In genomic region chr7:34722551-34723230, GRCm38 (mm10) we compare ENCODE assay signal across 13 mouse cellular contexts.
DNase-seq lines count a peak whose midpoint lies in the region; ATAC-seq and TF ChIP-seq lines count a peak whose summit lies in the region.
"Had no signal": no experiment of that assay in that cellular context is flagged by ENCODE, and none has a peak within 500 bp of the region (broad histone marks: within the 10 kb centered on the region; RNA-seq: fewer than 3 reads in every experiment).

No protein-coding gene starts in this region.

- H3K27me3 ChIP-seq in forebrain, embryonic 12.5 days, result no peaks in the 10 kb centered on the region
- H3K27me3 ChIP-seq in forebrain, embryonic 16.5 days (replicated peaks; ENCODE audit: control insufficient read depth, insufficient read depth, low read length), result no peaks in the 10 kb centered on the region
- H3K27me3 ChIP-seq: liver, embryonic 13.5 days had no signal

- no peaks in the 10 kb centered on the region for H3K36me3 ChIP-seq in forebrain, embryonic 12.5 days (replicated peaks)
- H3K36me3 ChIP-seq in forebrain, embryonic 16.5 days (ENCODE audit: control insufficient read depth, insufficient read depth), result no peaks in the 10 kb centered on the region
- H3K36me3 ChIP-seq: heart, embryonic 15.5 days; liver, embryonic 13.5 days had no signal

- 62% methylated on average over 11 of the region's 11 CpGs for WGBS in forebrain, embryonic 12.5 days
- WGBS in forebrain, embryonic 16.5 days, result 60% methylated on average over 11 of the region's 11 CpGs

- 0 out of 2 replicates have a peak overlapping the region, but pooled peaks have one; percentile 31 for H3K27ac ChIP-seq in forebrain, embryonic 12.5 days
- no peak overlapping the region for H3K27ac ChIP-seq in forebrain, embryonic 16.5 days (ENCODE audit: low read length)
- peak overlapping the region; percentile 70 for H3K27ac ChIP-seq in layer of hippocampus, adult 2 months
- H3K27ac ChIP-seq: liver, embryonic 13.5 days had no signal

- peak in 1 of 2 experiments; percentile 59 for DNase-seq in layer of hippocampus, adult 2 months (ENCODE audit: low spot score in 2 of 2)
- DNase-seq in layer of hippocampus, adult 9-10 months (ENCODE audit: low spot score), result no peak
- peak; percentile 48 to 50 for DNase-seq in right cerebral cortex, adult 2 months (ENCODE audit: low spot score in 2 of 2)
- no peak for DNase-seq in right cerebral cortex, postnatal 25 days
- DNase-seq in cerebellum, adult 8-10 months, result no peak
- no peak for DNase-seq in urinary bladder, postnatal 36 days (ENCODE audit: low spot score in 2 of 2)
- DNase-seq: cerebellum, adult 9-10 months; gastrocnemius, postnatal 10 days; liver, embryonic 13.5 days; lung, postnatal 36 days had no signal

- H3K4me1 ChIP-seq in forebrain, embryonic 12.5 days, result peaks cover 46% of the 10 kb centered on the region
- peaks cover 7% of the 10 kb centered on the region for H3K4me1 ChIP-seq in forebrain, embryonic 16.5 days (replicated peaks; ENCODE audit: control insufficient read depth, insufficient read depth, low read length)
- H3K4me1 ChIP-seq: liver, embryonic 13.5 days had no signal

- no peak overlapping the region for H3K4me3 ChIP-seq in forebrain, embryonic 12.5 days (replicated peaks)
- no peak overlapping the region for H3K4me3 ChIP-seq in forebrain, embryonic 16.5 days (replicated peaks; ENCODE audit: low read length)
- no peak overlapping the region for H3K4me3 ChIP-seq in layer of hippocampus, adult 2 months
- H3K4me3 ChIP-seq: heart, embryonic 15.5 days; liver, embryonic 13.5 days had no signal

- H3K9me3 ChIP-seq in forebrain, embryonic 12.5 days, result 0 out of 2 replicates have a peak, but pooled peaks cover 4% of the 10 kb centered on the region
- H3K9me3 ChIP-seq in forebrain, embryonic 16.5 days (ENCODE audit: control insufficient read depth, low read length), result no peaks in the 10 kb centered on the region; the same call in 1 of the 2 replicates
- H3K9me3 ChIP-seq: heart, embryonic 15.5 days; liver, embryonic 13.5 days had no signal

- peak overlapping the region; percentile 17; the same call in 1 of the 2 replicates for H3K9ac ChIP-seq in forebrain, embryonic 12.5 days
- H3K9ac ChIP-seq in forebrain, embryonic 16.5 days (replicated peaks; ENCODE audit: low read depth, low read length), result no peak overlapping the region
- H3K9ac ChIP-seq: heart, embryonic 15.5 days; liver, embryonic 13.5 days had no signal

- TF ChIP-seq CTCF in layer of hippocampus, adult 2 months (conservative IDR thresholded peaks at IDR 0.05), result no peak

- H3K4me2 ChIP-seq in forebrain, embryonic 12.5 days, result no peak overlapping the region
- no peak overlapping the region for H3K4me2 ChIP-seq in forebrain, embryonic 16.5 days (ENCODE audit: low read length)
- H3K4me2 ChIP-seq: heart, embryonic 15.5 days; liver, embryonic 13.5 days had no signal

- no peak for ATAC-seq in forebrain, embryonic 12.5 days (ENCODE audit: low FRiP score)
- ATAC-seq in forebrain, embryonic 16.5 days, result no peak

Comparison
In these comparisons a context has a peak if more than half of its experiments do, and no peak if none do; other contexts are left out.
1. DNase-seq: peak in right cerebral cortex, adult 2 months (2 of 2); none in layer of hippocampus, adult 9-10 months (single experiment), right cerebral cortex, postnatal 25 days (single experiment), cerebellum, adult 8-10 months (single experiment) and urinary bladder, postnatal 36 days (0 of 2).